Mouse (Mus musculus) left cerebral cortex, adult 8-10 months (tissue): ENCODE results near the gene Lsm7. TPM values are rescaled to one million over a fixed set of nuclear protein-coding genes. Genes with fewer than 3 reads are reported as not detected.

ENCODE experiments used
- DNase-seq, 2 experiments: peaks; one replicate each; pipeline ENCODE4 v3.0.0; 2022; ENCODE audit warnings: low spot score in 2 of 2
- total RNA-seq, 4 experiments: library from RNA; stranded (reverse); gene quantifications; 2 replicates each; pipeline ENCODE4 v1.2.4; 2022

Lsm7 gene
- total RNA-seq = 10 to 100 TPM; 35.4 to 57.9 (median 48.2) TPM

- peak; percentile 90 to 95 for DNase-seq
These were observed at the start of gene Lsm7, which contains the start of gene Sppl2b for GRCm38 (mm10) chr10:80854913-80855748. TSS of gene Lsm7 (minus strand) at chr10:80855209. TSS of gene Sppl2b (plus strand) at chr10:80855275.

GRCm38 (mm10) chr10:80904709-80905108 lies 49.7 kb upstream of the Lsm7 start:
- DNase-seq = no peak

- no peak for DNase-seq
These were observed 49.1 kb upstream of the Lsm7 start for GRCm38 (mm10) chr10:80904004-80904693.

DNA sequence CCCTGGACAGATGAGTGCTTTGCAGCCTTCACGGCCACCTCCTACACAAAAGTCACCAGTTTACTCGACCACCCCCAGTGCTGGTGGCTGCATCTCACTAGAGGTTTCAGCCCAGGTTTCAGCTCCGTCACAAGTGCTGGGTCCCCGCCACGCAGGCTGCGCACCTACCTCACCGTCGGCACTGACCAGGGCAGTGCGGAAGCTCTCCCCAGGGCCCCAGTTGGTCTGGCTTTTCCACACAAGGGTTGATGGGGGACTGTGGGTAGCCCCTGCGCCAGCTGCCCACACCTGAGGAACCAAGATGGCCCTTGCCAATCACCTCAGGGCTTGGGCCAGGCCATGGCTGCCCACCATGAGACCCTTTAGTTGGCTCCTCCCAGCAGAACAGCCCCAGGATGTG lies 48.3 kb upstream of the Lsm7 start:
- no peak for DNase-seq

- no peak for DNase-seq
These were observed 47.4 kb upstream of the Lsm7 start for GRCm38 (mm10) chr10:80902273-80902940.

GRCm38 (mm10) chr10:80901409-80902272 lies 46.6 kb upstream of the Lsm7 start:
- DNase-seq = no peak

DNA sequence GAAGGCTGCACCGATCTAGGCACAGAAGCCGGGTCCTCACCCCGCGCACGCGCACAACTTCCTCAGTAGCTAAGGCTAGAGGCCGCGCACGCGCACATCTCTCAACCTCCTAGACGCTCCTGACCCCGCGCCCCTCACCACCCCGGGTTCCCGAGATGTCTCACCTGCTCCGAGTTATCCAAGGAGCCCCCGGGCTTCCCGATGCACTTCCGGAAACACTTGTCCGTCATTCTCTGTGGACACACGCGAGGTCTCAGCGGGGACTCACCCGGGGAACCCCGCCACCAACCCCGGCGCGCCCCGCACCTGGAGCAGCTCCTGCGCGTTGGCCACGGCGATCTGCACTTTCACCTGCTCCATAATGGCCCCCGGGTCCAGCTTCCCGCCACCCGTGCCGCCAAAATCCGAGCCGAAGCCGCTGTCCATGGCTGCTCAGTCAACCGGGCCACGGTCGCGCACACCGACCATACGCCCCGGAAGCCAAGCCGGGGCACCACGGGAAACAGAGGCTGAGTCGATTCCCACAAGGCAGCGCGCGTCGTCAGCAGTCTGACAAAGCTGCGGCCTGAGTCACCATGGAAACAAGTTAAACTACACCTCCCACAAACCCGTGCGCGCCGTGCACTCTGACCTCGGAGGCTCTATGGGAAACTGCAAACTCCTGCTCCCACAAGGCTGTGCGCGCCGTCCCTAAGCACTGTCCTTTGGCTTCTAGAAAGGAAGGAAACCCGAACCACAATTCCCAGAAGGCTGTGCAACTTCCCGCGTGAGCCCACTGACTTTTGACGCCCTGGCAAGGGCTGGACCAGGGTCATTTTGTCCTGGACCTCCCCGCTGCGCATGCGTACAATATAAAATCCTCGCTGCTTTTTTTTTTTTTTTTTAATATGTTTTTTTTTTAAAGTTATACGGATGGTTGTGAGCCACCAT lies 45.6 kb upstream of the Lsm7 start, which contains the start of gene Timm13:
Timm13 (minus strand) TSS at position 652 of the 930 bp plus-strand sequence.
- DNase-seq = peak; percentile 97 to 99

DNA sequence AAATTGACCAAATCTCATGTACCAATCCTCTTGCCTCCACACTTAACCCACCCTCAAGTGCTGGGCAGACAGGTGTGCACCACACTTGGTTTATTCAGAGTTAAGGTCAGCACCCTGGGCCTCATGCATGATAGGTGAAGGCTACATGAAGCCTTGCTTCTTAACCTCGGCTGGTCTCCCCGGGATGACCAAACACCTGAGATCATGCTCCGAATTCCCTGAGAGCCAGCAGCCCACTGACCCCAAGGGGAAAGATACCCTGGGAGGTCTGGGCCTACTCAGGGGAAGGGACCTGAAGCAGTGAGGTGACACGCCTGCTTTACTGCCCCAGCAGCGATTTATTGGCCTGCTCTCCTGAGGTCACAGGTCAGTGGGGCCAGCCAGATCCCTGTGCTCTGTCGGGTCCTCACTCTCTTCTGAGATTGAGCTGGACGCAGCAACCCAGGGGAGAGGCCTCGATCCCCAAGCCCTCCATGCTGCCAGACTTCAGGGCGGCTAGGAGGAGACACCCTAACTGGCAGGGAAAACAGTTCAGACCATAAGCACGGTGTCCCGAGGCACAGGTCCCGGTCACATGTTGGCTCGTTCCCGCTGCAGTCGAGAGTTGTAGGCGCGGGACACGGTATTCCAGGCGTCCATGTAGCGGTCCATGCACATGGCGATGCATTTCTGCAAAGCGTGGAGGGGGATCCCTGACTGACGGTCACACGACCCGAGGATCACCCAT lies 44.7 kb upstream of the Lsm7 start:
- DNase-seq = no peak

DNA sequence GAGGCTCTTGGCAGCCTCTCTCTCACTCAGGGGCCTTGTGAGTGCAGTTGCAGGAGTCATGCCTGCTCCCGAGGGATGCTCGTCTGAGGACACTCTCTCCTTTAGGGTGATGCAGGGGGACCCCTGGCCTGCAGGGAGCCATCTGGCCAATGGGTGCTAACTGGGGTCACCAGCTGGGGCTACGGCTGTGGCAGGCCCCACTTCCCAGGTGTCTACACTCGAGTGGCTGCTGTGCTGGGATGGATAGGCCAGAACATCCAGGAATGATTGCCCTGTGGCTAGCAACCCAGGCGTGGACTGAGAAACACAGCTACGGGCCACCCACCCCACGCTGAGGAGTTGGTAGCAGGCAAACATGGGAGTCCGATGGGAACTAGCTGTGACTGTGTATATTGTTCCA lies 44.1 kb upstream of the Lsm7 start:
- peak in 1 of 2 experiments; percentile 48 for DNase-seq

- peak in 1 of 2 experiments; percentile 74 for DNase-seq
These were observed 43.0 kb upstream of the Lsm7 start for GRCm38 (mm10) chr10:80897861-80898510.

DNA sequence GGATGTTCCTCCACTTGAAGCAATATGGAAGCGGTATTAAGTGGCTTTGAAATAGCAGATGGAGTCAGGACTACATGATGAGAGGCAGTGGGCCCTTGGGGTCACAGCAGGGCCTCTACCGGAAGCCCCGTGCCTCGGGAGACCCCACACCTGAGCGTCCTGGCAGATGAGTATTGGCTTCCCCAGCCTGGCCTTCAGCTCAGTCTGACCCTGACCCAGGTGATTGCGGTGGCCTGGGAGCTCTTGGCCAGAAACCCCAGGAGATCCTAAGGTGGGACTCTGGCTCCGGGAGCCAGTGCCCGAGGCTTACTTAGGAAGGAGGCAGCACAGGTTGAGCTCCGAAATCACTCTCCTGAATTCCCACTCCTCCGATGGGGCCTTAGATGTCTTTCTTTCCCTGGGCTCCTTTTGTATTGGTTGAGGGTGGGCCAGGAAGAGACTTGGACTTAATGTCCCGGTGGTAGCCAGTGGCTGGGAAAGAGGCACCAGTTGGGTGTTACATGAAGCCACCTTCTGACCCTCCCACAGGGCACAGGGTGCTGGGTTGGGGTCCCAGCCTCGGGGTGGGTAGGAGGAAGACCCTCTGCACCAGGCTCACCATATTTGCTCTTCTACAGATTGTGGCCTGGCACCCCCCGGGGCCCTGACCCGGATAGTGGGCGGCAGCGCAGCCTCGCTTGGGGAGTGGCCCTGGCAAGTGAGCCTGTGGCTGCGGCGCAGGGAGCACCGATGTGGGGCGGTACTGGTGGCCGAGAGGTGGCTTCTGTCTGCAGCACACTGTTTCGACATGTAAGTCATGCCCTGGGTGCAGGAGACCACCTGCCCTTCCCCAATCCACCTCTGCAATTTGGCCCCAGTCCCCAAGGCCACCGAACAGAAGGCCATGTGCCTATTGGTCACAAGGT lies 41.8 kb upstream of the Lsm7 start:
- DNase-seq = no peak

GRCm38 (mm10) chr10:80895697-80896096 lies 40.7 kb upstream of the Lsm7 start:
- no peak for DNase-seq

- no peak for DNase-seq
These were observed 40.1 kb upstream of the Lsm7 start for GRCm38 (mm10) chr10:80895100-80895499.

DNA sequence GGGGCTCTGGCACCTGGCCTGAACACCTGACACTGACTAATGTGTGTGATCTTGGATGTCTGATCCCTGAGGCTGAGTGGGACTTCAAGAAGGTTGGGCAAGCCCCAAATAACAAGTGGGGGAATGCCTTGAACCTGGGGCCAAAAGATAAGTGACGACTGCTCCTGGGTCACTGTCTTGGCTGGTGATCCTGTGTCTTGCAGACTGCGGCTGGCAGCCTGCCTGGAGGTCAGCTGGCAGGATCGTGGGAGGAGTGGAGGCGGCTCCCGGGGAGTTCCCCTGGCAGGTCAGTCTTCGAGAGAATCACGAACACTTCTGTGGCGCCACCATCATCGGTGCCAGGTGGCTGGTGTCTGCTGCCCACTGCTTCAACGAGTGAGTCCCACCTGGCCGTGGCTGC lies 32.2 kb upstream of the Lsm7 start:
- DNase-seq = no peak

DNA sequence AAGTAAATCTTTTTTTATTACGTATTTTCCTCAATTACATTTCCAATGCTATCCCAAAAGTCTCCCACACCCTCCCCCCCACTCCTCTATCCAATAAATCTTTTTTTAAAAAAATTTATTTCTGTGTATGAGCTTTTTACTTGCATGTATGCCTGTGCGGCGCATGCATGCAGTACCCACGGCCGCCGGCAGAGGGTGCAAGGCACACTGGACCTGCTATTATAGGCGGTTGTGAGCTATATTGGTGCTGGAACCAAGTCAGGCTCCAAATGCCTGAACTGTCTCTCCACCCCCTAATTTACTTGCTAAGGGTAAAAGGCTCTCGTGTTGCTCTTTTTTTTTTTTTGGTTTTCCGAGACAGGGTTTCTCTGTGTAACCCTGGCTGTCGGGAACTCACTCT lies 26.3 kb upstream of the Lsm7 start:
- DNase-seq = no peak

- no peak for DNase-seq
These were observed 25.9 kb upstream of the Lsm7 start for GRCm38 (mm10) chr10:80880901-80881300.

DNA sequence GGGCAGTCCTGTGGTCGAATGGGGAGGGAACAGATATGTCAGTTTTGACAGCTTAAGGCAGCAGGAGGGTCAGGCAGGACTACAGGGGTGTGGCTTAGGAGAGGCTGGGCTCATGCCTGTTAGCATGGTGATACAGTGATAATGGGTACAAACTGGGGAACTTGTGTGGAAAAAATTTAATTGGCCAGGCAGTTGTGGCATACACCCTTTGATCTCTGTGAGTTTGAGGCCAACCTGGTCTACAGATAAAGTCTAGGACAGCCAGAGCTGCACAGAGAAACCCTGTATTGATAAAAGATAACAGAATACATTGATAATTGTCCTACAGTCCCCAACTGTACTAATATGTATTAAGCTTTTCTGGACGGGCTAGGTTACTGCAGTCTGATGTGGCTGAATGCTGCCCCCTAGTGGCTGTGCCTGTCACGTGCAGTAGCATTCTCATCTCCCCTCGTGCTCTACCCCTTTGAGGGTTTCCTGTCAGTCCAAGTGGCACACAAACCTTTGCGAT lies 25.2 kb upstream of the Lsm7 start:
- DNase-seq = no peak
